Comparison of ENCODE assay signal across 9 mouse cellular contexts in the genomic region with DNA sequence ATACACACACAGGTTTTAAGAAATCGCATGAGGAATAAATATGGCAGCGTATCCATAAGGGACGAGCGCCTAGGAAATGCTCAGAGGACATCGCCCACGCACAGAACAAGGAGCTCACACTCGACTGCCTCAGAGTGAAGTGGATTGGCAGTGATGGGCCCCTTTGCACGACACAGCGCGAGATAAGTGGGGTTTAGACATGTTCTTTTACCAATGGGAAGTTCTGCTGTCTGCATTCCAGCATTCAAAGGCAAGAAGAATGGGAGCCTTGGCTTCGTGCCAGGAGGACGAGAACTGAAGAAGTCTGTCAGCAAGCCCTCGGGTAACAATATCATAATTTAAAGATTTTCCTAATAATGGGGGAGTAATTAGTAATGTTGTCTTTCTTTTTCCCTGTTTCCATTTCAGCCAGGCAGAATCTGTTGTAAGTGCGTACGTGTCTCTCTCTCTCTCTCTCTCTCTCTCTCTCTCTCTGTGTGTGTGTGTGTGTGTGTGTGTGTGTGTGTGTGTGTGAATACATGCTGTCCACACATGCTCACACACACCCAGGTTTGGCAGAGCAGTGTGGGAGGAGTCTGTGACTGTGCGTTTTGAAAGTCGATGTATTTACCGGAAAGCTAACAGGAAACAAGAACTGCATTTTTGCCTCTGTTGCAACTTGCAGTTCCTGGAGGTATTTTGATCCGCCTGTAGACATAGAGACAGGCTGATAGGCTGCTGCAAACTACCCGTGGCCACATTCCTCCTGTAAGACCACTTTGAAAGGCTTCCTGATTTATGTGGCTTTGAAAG.
DNase-seq lines count a peak whose midpoint lies in the region; ATAC-seq and TF ChIP-seq lines count a peak whose summit lies in the region.
"Had no signal": no experiment of that assay in that cellular context is flagged by ENCODE, and none has a peak within 500 bp of the region (broad histone marks: within the 10 kb centered on the region; RNA-seq: fewer than 3 reads in every experiment).

No protein-coding gene starts in this region.

- no peak for ATAC-seq in kidney, embryonic 15.5 days (replicated peaks; ENCODE audit: low FRiP score)

- 57% methylated on average over 20 of the region's 20 CpGs for WGBS in kidney, embryonic 15.5 days

- peaks cover 5% of the 10 kb centered on the region; the same call in 1 of the 2 replicates for H3K4me1 ChIP-seq in kidney, embryonic 15.5 days

- no peaks in the 10 kb centered on the region for H3K9me3 ChIP-seq in kidney, embryonic 15.5 days (replicated peaks)
- H3K9me3 ChIP-seq: neural tube, embryonic 12.5 days had no signal

- no peak overlapping the region for H3K4me3 ChIP-seq in kidney, embryonic 15.5 days (replicated peaks)
- H3K4me3 ChIP-seq: neural tube, embryonic 12.5 days had no signal

- intact Hi-C loops in left cerebral cortex, postnatal 25 days (cut with DNase I): no loop called here

- no peak overlapping the region for H3K9ac ChIP-seq in kidney, embryonic 15.5 days
- H3K9ac ChIP-seq: neural tube, embryonic 12.5 days had no signal

- H3K4me2 ChIP-seq in kidney, embryonic 15.5 days: peak overlapping the region; percentile 9; the same call in 1 of the 2 replicates
- H3K4me2 ChIP-seq: neural tube, embryonic 12.5 days had no signal

- H3K27me3 ChIP-seq in kidney, embryonic 15.5 days: 0 out of 2 replicates have a peak, but pooled peaks cover 3% of the 10 kb centered on the region
- H3K27me3 ChIP-seq: neural tube, embryonic 12.5 days had no signal

- no peak for TF ChIP-seq CTCF in brain, embryonic 14.5 days (IDR thresholded peaks at IDR 0.05; ENCODE audit: borderline replicate concordance, extremely low read depth, insufficient read depth, insufficient read length)

- TF ChIP-seq POLR2A in brain, embryonic 14.5 days (IDR thresholded peaks at IDR 0.05; ENCODE audit: borderline replicate concordance, extremely low read depth, insufficient read depth, insufficient read length, poor library complexity, severe bottlenecking): no peak

- no peaks in the 10 kb centered on the region for H3K36me3 ChIP-seq in kidney, embryonic 15.5 days
- H3K36me3 ChIP-seq: neural tube, embryonic 12.5 days had no signal

- no peak for DNase-seq in kidney, postnatal 14 days
- peak; percentile 75 for DNase-seq in Muller cell, postnatal 12 days (ENCODE audit: inconsistent ontology term)
- peak; percentile 83 for DNase-seq in brain, embryonic 14.5 days (ENCODE audit: low read depth)
- DNase-seq in left cerebral cortex, postnatal 25 days (ENCODE audit: low spot score in 2 of 2): peak; percentile 13 to 47
- peak; percentile 65 for DNase-seq in thymus, postnatal 0 days (ENCODE audit: low spot score)
- DNase-seq in B cell, adult 2 months: no peak
- DNase-seq in c-Kit-positive CD71-positive TER-119-positive erythroid progenitor cells, embryonic 14.5 days (ENCODE audit: low spot score): no peak

- H3K27ac ChIP-seq in kidney, embryonic 15.5 days: no peak overlapping the region
- H3K27ac ChIP-seq: neural tube, embryonic 12.5 days had no signal

Comparison
In these comparisons a context has a peak if more than half of its experiments do, and no peak if none do; other contexts are left out.
1. DNase-seq: peak in Muller cell, postnatal 12 days (single experiment), brain, embryonic 14.5 days (single experiment), left cerebral cortex, postnatal 25 days (2 of 2) and thymus, postnatal 0 days (single experiment); none in kidney, postnatal 14 days (single experiment), B cell, adult 2 months (0 of 2) and c-Kit-positive CD71-positive TER-119-positive erythroid progenitor cells, embryonic 14.5 days (single experiment).